Mouse (Mus musculus): Measurements from ENCODE around the gene Rnf220. TPM values are rescaled to one million over a fixed set of nuclear protein-coding genes. Genes with fewer than 3 reads are reported as not detected.
A peak's percentile ranks its signal among the peaks of the same experiment; 100 is the strongest.

Rnf220 gene
- polyA plus RNA-seq, 1 experiment from 2014 or later: 17.3 TPM

DNA sequence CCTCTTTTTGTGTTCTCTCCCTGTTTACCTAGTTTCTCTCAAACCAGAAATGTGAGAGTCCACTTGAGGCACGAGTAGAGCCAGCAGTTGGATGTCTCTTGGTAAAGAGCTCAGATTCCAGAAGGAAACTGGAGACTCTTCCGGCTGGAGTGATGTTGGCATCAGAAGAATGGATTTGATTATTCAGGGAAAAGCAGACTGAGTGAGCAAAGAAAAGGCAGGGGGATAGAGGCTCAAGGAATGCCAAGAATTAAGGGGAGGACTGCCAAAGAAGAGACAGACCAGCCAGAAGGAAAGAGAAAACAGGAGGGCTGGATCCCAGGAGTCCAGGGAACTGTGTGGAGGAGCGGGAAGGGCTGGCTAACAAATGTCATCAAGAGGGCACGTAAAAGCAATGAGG, 261.0 kb downstream of the Rnf220 start:
- Histone ChIP-seq H3K4me2 (ENCODE audit: low read depth, low read length) (no peak overlapping the region), H3K9me3 (ENCODE audit: low read length) (no peaks in the 10 kb centered on the region), H3K9ac (replicated peaks) (no peak overlapping the region), H3K4me1 (ENCODE audit: insufficient read depth) (peaks cover 3% of the 10 kb centered on the region; the same call in 1 of the 2 replicates), H3K4me3 (ENCODE audit: low read depth, low read length) (no peak overlapping the region), H3K27ac (ENCODE audit: low read depth) (no peak overlapping the region), H3K27me3 (ENCODE audit: insufficient read depth, low read length) (no peaks in the 10 kb centered on the region), H3K36me3 (replicated peaks; ENCODE audit: insufficient read depth, low read length) (no peaks in the 10 kb centered on the region)
- TF ChIP-seq EP300 (IDR thresholded peaks at IDR 0.05; ENCODE audit: low read depth) (no peak), CTCF (IDR thresholded peaks at IDR 0.05; ENCODE audit: low read depth) (no peak)
- WGBS (ENCODE audit: insufficient replicate concordance): 65% methylated on average over 4 of the region's 4 CpGs
- no peak for ATAC-seq
- DNase-seq: no peak

DNA sequence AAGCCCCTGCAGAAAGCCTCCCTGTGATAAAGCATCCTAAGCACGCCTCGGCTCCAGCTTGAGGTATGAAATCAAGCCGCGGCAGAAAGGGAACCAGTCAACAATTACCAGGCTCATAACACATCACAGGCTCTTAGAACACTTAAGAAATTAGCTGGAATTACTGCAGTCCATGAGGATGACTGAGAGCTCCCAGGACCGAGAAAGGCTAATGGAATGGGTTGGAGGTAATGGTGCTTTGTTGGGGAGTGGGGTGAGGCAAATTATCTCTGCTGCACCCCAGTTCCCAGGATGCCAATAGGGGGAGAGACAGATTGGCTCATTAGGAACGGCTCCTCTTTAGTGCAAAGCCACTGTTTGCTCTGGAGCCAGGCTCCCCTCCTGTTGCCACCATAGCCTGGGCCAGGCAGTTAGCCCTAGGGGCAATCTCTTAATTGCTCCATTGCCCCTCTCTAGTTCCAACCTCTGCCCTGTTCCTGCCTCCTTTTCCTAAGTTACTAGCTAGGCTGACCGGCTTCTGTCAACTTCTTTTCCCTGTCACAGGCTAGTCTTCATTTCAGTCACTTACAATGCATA, 262.6 kb downstream of the Rnf220 start:
- peaks cover 3% of the 10 kb centered on the region; the same call in 1 of the 2 replicates for H3K4me1 ChIP-seq (ENCODE audit: insufficient read depth)
- ATAC-seq: no peak
- TF ChIP-seq CTCF (IDR thresholded peaks at IDR 0.05; ENCODE audit: low read depth) (no peak), EP300 (IDR thresholded peaks at IDR 0.05; ENCODE audit: low read depth) (no peak)

DNA sequence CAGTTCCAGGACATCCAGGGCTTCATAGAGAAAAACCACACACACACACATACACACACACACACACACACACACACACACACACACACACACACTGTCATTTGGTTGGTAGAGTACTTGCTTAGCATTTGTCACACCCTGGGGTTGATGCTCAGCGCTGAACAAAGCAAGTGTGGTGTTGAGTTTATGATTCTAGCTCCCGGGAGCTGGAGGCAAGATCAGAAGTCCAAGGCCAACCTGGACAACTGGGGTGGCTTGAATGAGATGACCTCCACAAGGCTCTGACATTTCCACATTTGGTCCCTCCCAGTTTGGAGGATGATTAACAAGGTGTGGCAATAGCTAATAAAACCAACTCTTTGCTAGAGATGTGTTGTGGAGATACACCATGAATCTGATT, 265.6 kb downstream of the Rnf220 start:
- DNase-seq (peak; percentile 45), ATAC-seq (peak; percentile 94)
- Histone ChIP-seq H3K9ac (replicated peaks) (no peak overlapping the region), H3K4me1 (ENCODE audit: insufficient read depth) (peaks cover 3% of the 10 kb centered on the region; the same call in 1 of the 2 replicates), H3K4me2 (ENCODE audit: low read depth, low read length) (no peak overlapping the region), H3K4me3 (ENCODE audit: low read depth, low read length) (no peak overlapping the region), H3K36me3 (replicated peaks; ENCODE audit: insufficient read depth, low read length) (no peaks in the 10 kb centered on the region), H3K9me3 (ENCODE audit: low read length) (no peaks in the 10 kb centered on the region), H3K27me3 (ENCODE audit: insufficient read depth, low read length) (no peaks in the 10 kb centered on the region), H3K27ac (ENCODE audit: low read depth) (peak overlapping the region; percentile 78)
- no peak for TF ChIP-seq CTCF (IDR thresholded peaks at IDR 0.05; ENCODE audit: low read depth)
- no peak for TF ChIP-seq EP300 (IDR thresholded peaks at IDR 0.05; ENCODE audit: low read depth)
- WGBS (ENCODE audit: insufficient replicate concordance): 51% methylated on average over 2 of the region's 2 CpGs

More for the DNA sequence above, 262.6 kb downstream of the Rnf220 start:
- no peaks in the 10 kb centered on the region for H3K36me3 ChIP-seq (replicated peaks; ENCODE audit: insufficient read depth, low read length)
- H3K9me3 ChIP-seq (ENCODE audit: low read length): no peaks in the 10 kb centered on the region
- no peak overlapping the region for H3K9ac ChIP-seq (replicated peaks)
- WGBS (ENCODE audit: insufficient replicate concordance): 66% methylated on average over 7 of the region's 7 CpGs
- no peaks in the 10 kb centered on the region for H3K27me3 ChIP-seq (ENCODE audit: insufficient read depth, low read length)
- DNase-seq: no peak
- no peak overlapping the region for H3K4me2 ChIP-seq (ENCODE audit: low read depth, low read length)
- H3K4me3 ChIP-seq (ENCODE audit: low read depth, low read length): no peak overlapping the region
- no peak overlapping the region for H3K27ac ChIP-seq (ENCODE audit: low read depth)

DNA sequence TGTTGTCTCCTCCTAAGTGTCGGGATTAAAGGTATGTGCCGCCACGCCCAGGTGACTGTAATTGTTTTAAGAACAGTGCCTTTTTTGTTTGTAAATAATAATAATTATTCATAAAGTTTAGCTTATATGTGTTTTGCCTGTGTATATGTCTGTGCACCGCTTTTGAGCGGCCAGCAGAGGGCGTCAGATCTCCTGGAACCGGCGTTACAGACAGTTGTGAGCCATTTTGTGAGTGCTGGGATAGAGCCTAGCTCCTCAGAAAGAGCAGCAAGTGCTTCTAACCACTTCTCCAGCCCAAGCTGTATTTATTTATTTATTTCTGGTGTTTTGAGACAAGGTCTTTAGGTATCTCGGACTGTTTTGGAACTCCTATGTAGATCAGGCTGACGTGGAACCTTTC, 266.5 kb downstream of the Rnf220 start:
- WGBS (ENCODE audit: insufficient replicate concordance): 58% methylated on average over 10 of the region's 10 CpGs
- no peaks in the 10 kb centered on the region for H3K9me3 ChIP-seq (ENCODE audit: low read length)
- ATAC-seq: no peak

DNA sequence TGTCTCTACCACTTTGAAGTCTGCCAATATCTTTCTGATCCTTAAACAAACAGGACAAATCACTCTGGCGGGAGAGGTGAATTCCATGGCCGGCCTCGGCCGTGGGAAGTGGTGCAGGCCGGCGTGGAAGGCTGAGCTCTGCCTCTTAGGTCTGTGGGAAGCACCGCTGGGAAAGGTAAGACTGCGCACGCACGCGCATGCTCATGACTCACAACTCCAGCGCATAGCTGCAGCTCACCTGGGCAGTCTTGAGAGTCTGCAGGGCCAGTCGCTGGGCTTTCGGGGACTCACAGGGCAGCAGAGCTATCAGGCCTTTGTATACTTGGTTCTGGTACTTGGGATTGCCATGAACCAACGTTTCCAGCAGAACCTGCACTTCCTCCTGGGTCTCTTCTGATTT, 267.3 kb downstream of the Rnf220 start:
- H3K27ac ChIP-seq (ENCODE audit: low read depth): no peak overlapping the region
- no peak for ATAC-seq
- no peak overlapping the region for H3K9ac ChIP-seq (replicated peaks)
- H3K4me3 ChIP-seq (ENCODE audit: low read depth, low read length): no peak overlapping the region
- H3K4me2 ChIP-seq (ENCODE audit: low read depth, low read length): no peak overlapping the region
- WGBS (ENCODE audit: insufficient replicate concordance): 68% methylated on average over 15 of the region's 15 CpGs
- H3K27me3 ChIP-seq (ENCODE audit: insufficient read depth, low read length): no peaks in the 10 kb centered on the region
- H3K9me3 ChIP-seq (ENCODE audit: low read length): no peaks in the 10 kb centered on the region
- DNase-seq: no peak
- TF ChIP-seq CTCF (IDR thresholded peaks at IDR 0.05; ENCODE audit: low read depth): no peak
- no peak for TF ChIP-seq EP300 (IDR thresholded peaks at IDR 0.05; ENCODE audit: low read depth)
- peaks cover 3% of the 10 kb centered on the region; the same call in 1 of the 2 replicates for H3K4me1 ChIP-seq (ENCODE audit: insufficient read depth)
- no peaks in the 10 kb centered on the region for H3K36me3 ChIP-seq (replicated peaks; ENCODE audit: insufficient read depth, low read length)

More for the DNA sequence above, 266.5 kb downstream of the Rnf220 start:
- Histone ChIP-seq H3K9ac (replicated peaks) (no peak overlapping the region), H3K4me1 (ENCODE audit: insufficient read depth) (peaks cover 3% of the 10 kb centered on the region; the same call in 1 of the 2 replicates), H3K4me3 (ENCODE audit: low read depth, low read length) (no peak overlapping the region), H3K27ac (ENCODE audit: low read depth) (no peak overlapping the region), H3K36me3 (replicated peaks; ENCODE audit: insufficient read depth, low read length) (no peaks in the 10 kb centered on the region), H3K27me3 (ENCODE audit: insufficient read depth, low read length) (no peaks in the 10 kb centered on the region), H3K4me2 (ENCODE audit: low read depth, low read length) (no peak overlapping the region)
- TF ChIP-seq CTCF (IDR thresholded peaks at IDR 0.05; ENCODE audit: low read depth) (peak; percentile 68), EP300 (IDR thresholded peaks at IDR 0.05; ENCODE audit: low read depth) (no peak)
- peak; percentile 40 for DNase-seq

DNA sequence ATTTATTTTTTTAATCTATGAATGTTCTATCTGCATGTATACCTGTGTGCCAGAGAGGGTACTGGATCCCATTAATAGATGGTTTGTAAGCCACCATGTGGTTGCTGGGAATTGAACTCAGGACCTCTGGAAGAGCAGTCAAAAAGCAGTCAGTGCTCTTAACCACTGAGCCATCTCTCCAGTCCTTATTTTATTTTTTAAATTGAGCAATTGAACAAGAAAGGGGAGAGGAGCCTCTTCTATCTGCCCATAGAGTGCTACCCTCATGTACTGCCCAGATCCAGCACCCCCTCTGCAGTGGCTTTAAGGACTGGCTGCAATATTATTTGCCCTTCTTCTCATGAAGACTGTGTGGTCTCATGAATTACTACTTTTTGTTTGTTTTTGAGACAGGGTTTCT, 271.6 kb downstream of the Rnf220 start:
- Histone ChIP-seq H3K4me2 (ENCODE audit: low read depth, low read length) (no peak overlapping the region), H3K36me3 (replicated peaks; ENCODE audit: insufficient read depth, low read length) (no peaks in the 10 kb centered on the region), H3K9ac (replicated peaks) (no peak overlapping the region), H3K4me1 (ENCODE audit: insufficient read depth) (no peaks in the 10 kb centered on the region), H3K9me3 (ENCODE audit: low read length) (no peaks in the 10 kb centered on the region), H3K27ac (ENCODE audit: low read depth) (no peak overlapping the region), H3K4me3 (ENCODE audit: low read depth, low read length) (no peak overlapping the region), H3K27me3 (ENCODE audit: insufficient read depth, low read length) (no peaks in the 10 kb centered on the region)
- DNase-seq: no peak
- TF ChIP-seq EP300 (IDR thresholded peaks at IDR 0.05; ENCODE audit: low read depth): no peak
- TF ChIP-seq CTCF (IDR thresholded peaks at IDR 0.05; ENCODE audit: low read depth): no peak
- no peak for ATAC-seq

All from liver, postnatal 0 days (tissue).